ENCODE assay signal across 32 mouse cellular contexts in genomic region chr4:91353138-91353537, GRCm38 (mm10). TPM values are rescaled to one million over a fixed set of nuclear protein-coding genes. Genes with fewer than 3 reads are reported as not detected.
DNase-seq lines count a peak whose midpoint lies in the region; ATAC-seq lines count a peak whose summit lies in the region.
"Had no signal": no experiment of that assay in that cellular context is flagged by ENCODE, and none has a peak within 500 bp of the region (broad histone marks: within the 10 kb centered on the region; RNA-seq: fewer than 3 reads in every experiment).

No protein-coding gene starts in this region.

- peaks cover 29% of the 10 kb centered on the region for H3K4me1 ChIP-seq in forebrain, embryonic 13.5 days
- peaks cover 4% of the 10 kb centered on the region for H3K4me1 ChIP-seq in forebrain, embryonic 11.5 days (replicated peaks; ENCODE audit: control insufficient read depth, insufficient read depth, low read length)
- no peaks in the 10 kb centered on the region for H3K4me1 ChIP-seq in hindbrain, embryonic 16.5 days (ENCODE audit: control insufficient read depth, insufficient read depth, low read depth, low read length)
- H3K4me1 ChIP-seq in hindbrain, embryonic 11.5 days (replicated peaks; ENCODE audit: control insufficient read depth, insufficient read depth, low read length), result no peaks in the 10 kb centered on the region
- no peaks in the 10 kb centered on the region; the same call in 1 of the 2 replicates for H3K4me1 ChIP-seq in neural tube, embryonic 12.5 days
- H3K4me1 ChIP-seq in neural tube, embryonic 15.5 days, result peaks cover 15% of the 10 kb centered on the region
- H3K4me1 ChIP-seq: embryonic facial prominence, embryonic 15.5 days; heart, embryonic 10.5 days; heart, embryonic 15.5 days; intestine, embryonic 15.5 days; limb, embryonic 15.5 days; liver, embryonic 13.5 days had no signal

- no peak overlapping the region for H3K27ac ChIP-seq in forebrain, embryonic 13.5 days
- H3K27ac ChIP-seq in forebrain, embryonic 11.5 days (ENCODE audit: low read depth, low read length), result no peak overlapping the region
- no peak overlapping the region for H3K27ac ChIP-seq in hindbrain, embryonic 16.5 days (ENCODE audit: low read depth, low read length)
- H3K27ac ChIP-seq in hindbrain, embryonic 11.5 days (ENCODE audit: low read depth, low read length), result no peak overlapping the region
- no peak overlapping the region for H3K27ac ChIP-seq in neural tube, embryonic 12.5 days
- H3K27ac ChIP-seq in neural tube, embryonic 15.5 days (replicated peaks), result no peak overlapping the region
- H3K27ac ChIP-seq: embryonic facial prominence, embryonic 10.5 days; embryonic facial prominence, embryonic 15.5 days; heart, embryonic 10.5 days; heart, embryonic 15.5 days; hindbrain, embryonic 14.5 days; intestine, embryonic 15.5 days; limb, embryonic 10.5 days; limb, embryonic 15.5 days; liver, embryonic 13.5 days had no signal

- H3K4me3 ChIP-seq in forebrain, embryonic 13.5 days, result no peak overlapping the region
- H3K4me3 ChIP-seq in forebrain, embryonic 11.5 days (ENCODE audit: low read depth, low read length), result no peak overlapping the region
- no peak overlapping the region for H3K4me3 ChIP-seq in hindbrain, embryonic 16.5 days (ENCODE audit: low read length)
- no peak overlapping the region for H3K4me3 ChIP-seq in hindbrain, embryonic 11.5 days (ENCODE audit: low read depth, low read length)
- H3K4me3 ChIP-seq in neural tube, embryonic 12.5 days, result no peak overlapping the region
- H3K4me3 ChIP-seq in neural tube, embryonic 15.5 days (replicated peaks), result no peak overlapping the region
- H3K4me3 ChIP-seq: embryonic facial prominence, embryonic 10.5 days; embryonic facial prominence, embryonic 15.5 days; heart, embryonic 10.5 days; heart, embryonic 15.5 days; intestine, embryonic 15.5 days; limb, embryonic 10.5 days; limb, embryonic 15.5 days; liver, embryonic 13.5 days had no signal

- ATAC-seq in forebrain, embryonic 13.5 days, result peak; percentile 41; the same call in 1 of the 2 replicates
- no peak for ATAC-seq in forebrain, embryonic 11.5 days (replicated peaks; ENCODE audit: low FRiP score)
- ATAC-seq in hindbrain, embryonic 16.5 days, result peak; percentile 40; the same call in 1 of the 2 replicates
- ATAC-seq in hindbrain, embryonic 11.5 days (ENCODE audit: low FRiP score), result no peak
- peak; percentile 32; the same call in 1 of the 2 replicates for ATAC-seq in neural tube, embryonic 12.5 days (ENCODE audit: low FRiP score, low read depth)
- ATAC-seq in neural tube, embryonic 15.5 days (ENCODE audit: low FRiP score), result 0 out of 2 replicates have a peak, but pooled peaks have one; percentile 18
- ATAC-seq: intestine, embryonic 15.5 days; lung, postnatal 0 days had no signal

- DNase-seq in forebrain, embryonic 11.5 days (ENCODE audit: low spot score), result no peak
- no peak for DNase-seq in hindbrain, embryonic 11.5 days (ENCODE audit: low spot score)
- no peak for DNase-seq in neural tube, embryonic 10.5 days (ENCODE audit: extremely low spot score, low spot score)
- DNase-seq in left cerebral cortex, adult 8-10 months (ENCODE audit: low spot score in 2 of 2), result no peak
- DNase-seq: adrenal gland, postnatal 25 days; cerebellum, adult 18-20 months; cerebellum, postnatal 25 days; gastrocnemius, postnatal 25 days; heart, adult 11 months; kidney, adult 2 months; kidney, postnatal 36 days; layer of hippocampus, postnatal 36 days; liver, embryonic 13.5 days; lung, adult 18-20 months; lung, postnatal 4 days; right cerebral cortex, adult 18-20 months; spleen, adult 18-20 months; thymus, postnatal 25 days had no signal

- no peaks in the 10 kb centered on the region for H3K9me3 ChIP-seq in forebrain, embryonic 13.5 days (replicated peaks)
- no peaks in the 10 kb centered on the region for H3K9me3 ChIP-seq in forebrain, embryonic 11.5 days (ENCODE audit: control insufficient read depth, low read length)
- H3K9me3 ChIP-seq in hindbrain, embryonic 16.5 days (ENCODE audit: control insufficient read depth, low read length), result no peaks in the 10 kb centered on the region
- H3K9me3 ChIP-seq in hindbrain, embryonic 11.5 days (ENCODE audit: control insufficient read depth, low read length), result no peaks in the 10 kb centered on the region
- H3K9me3 ChIP-seq in neural tube, embryonic 12.5 days, result no peaks in the 10 kb centered on the region
- no peaks in the 10 kb centered on the region for H3K9me3 ChIP-seq in neural tube, embryonic 15.5 days (replicated peaks)
- H3K9me3 ChIP-seq: embryonic facial prominence, embryonic 10.5 days; embryonic facial prominence, embryonic 15.5 days; heart, embryonic 10.5 days; heart, embryonic 15.5 days; intestine, embryonic 15.5 days; limb, embryonic 10.5 days; limb, embryonic 15.5 days; liver, embryonic 13.5 days had no signal

- peaks cover 9% of the 10 kb centered on the region; the same call in 1 of the 2 replicates for H3K36me3 ChIP-seq in forebrain, embryonic 13.5 days (ENCODE audit: poor library complexity, severe bottlenecking)
- no peaks in the 10 kb centered on the region for H3K36me3 ChIP-seq in forebrain, embryonic 11.5 days (ENCODE audit: control insufficient read depth, insufficient read depth, low read length)
- H3K36me3 ChIP-seq in hindbrain, embryonic 16.5 days (ENCODE audit: control insufficient read depth, insufficient read depth, low read length), result no peaks in the 10 kb centered on the region
- H3K36me3 ChIP-seq in hindbrain, embryonic 11.5 days (ENCODE audit: control insufficient read depth, insufficient read depth, low read length), result no peaks in the 10 kb centered on the region
- H3K36me3 ChIP-seq in neural tube, embryonic 12.5 days, result 0 out of 2 replicates have a peak, but pooled peaks cover 4% of the 10 kb centered on the region
- H3K36me3 ChIP-seq in neural tube, embryonic 15.5 days, result no peaks in the 10 kb centered on the region
- H3K36me3 ChIP-seq: embryonic facial prominence, embryonic 10.5 days; embryonic facial prominence, embryonic 15.5 days; heart, embryonic 10.5 days; heart, embryonic 15.5 days; intestine, embryonic 15.5 days; limb, embryonic 10.5 days; limb, embryonic 15.5 days; liver, embryonic 13.5 days had no signal

- no peaks in the 10 kb centered on the region for H3K27me3 ChIP-seq in forebrain, embryonic 13.5 days
- H3K27me3 ChIP-seq in forebrain, embryonic 11.5 days (ENCODE audit: control insufficient read depth, insufficient read depth, low read length), result no peaks in the 10 kb centered on the region
- H3K27me3 ChIP-seq in hindbrain, embryonic 16.5 days (replicated peaks; ENCODE audit: control insufficient read depth, insufficient read depth, low read length), result no peaks in the 10 kb centered on the region
- no peaks in the 10 kb centered on the region for H3K27me3 ChIP-seq in hindbrain, embryonic 11.5 days (ENCODE audit: control insufficient read depth, insufficient read depth, low read length)
- H3K27me3 ChIP-seq in neural tube, embryonic 12.5 days (replicated peaks), result no peaks in the 10 kb centered on the region
- no peaks in the 10 kb centered on the region for H3K27me3 ChIP-seq in neural tube, embryonic 15.5 days (replicated peaks)
- H3K27me3 ChIP-seq: embryonic facial prominence, embryonic 15.5 days; heart, embryonic 15.5 days; intestine, embryonic 15.5 days; limb, embryonic 15.5 days; liver, embryonic 13.5 days had no signal

- no peak overlapping the region for H3K9ac ChIP-seq in forebrain, embryonic 13.5 days
- H3K9ac ChIP-seq in forebrain, embryonic 11.5 days (ENCODE audit: low read length), result no peak overlapping the region
- no peak overlapping the region for H3K9ac ChIP-seq in hindbrain, embryonic 16.5 days (ENCODE audit: low read depth, low read length)
- no peak overlapping the region for H3K9ac ChIP-seq in hindbrain, embryonic 11.5 days (ENCODE audit: low read depth, low read length)
- H3K9ac ChIP-seq in neural tube, embryonic 12.5 days, result no peak overlapping the region
- H3K9ac ChIP-seq in neural tube, embryonic 15.5 days (replicated peaks), result no peak overlapping the region
- H3K9ac ChIP-seq: embryonic facial prominence, embryonic 15.5 days; heart, embryonic 15.5 days; hindbrain, embryonic 14.5 days; intestine, embryonic 15.5 days; limb, embryonic 15.5 days; liver, embryonic 13.5 days had no signal

- H3K4me2 ChIP-seq in forebrain, embryonic 13.5 days, result no peak overlapping the region
- no peak overlapping the region for H3K4me2 ChIP-seq in forebrain, embryonic 11.5 days (ENCODE audit: low read depth, low read length, severe bottlenecking)
- H3K4me2 ChIP-seq in hindbrain, embryonic 16.5 days (ENCODE audit: low read length), result no peak overlapping the region
- no peak overlapping the region for H3K4me2 ChIP-seq in hindbrain, embryonic 11.5 days (replicated peaks; ENCODE audit: low read depth, low read length)
- no peak overlapping the region for H3K4me2 ChIP-seq in neural tube, embryonic 12.5 days (replicated peaks)
- H3K4me2 ChIP-seq in neural tube, embryonic 15.5 days, result no peak overlapping the region
- H3K4me2 ChIP-seq: embryonic facial prominence, embryonic 15.5 days; heart, embryonic 15.5 days; hindbrain, embryonic 14.5 days; intestine, embryonic 15.5 days; limb, embryonic 15.5 days; liver, embryonic 13.5 days had no signal

- WGBS in forebrain, embryonic 13.5 days, result 74% methylated on average over 9 of the region's 9 CpGs
- WGBS in forebrain, embryonic 11.5 days, result 84% methylated on average over 9 of the region's 9 CpGs
- 59% methylated on average over 9 of the region's 9 CpGs for WGBS in hindbrain, embryonic 16.5 days
- 80% methylated on average over 9 of the region's 9 CpGs for WGBS in hindbrain, embryonic 11.5 days
- 79% methylated on average over 9 of the region's 9 CpGs for WGBS in neural tube, embryonic 12.5 days
- 68% methylated on average over 9 of the region's 9 CpGs for WGBS in neural tube, embryonic 15.5 days

RNA-seq across cellular contexts. Expression of gene Elavl2, which starts 47.4 kb away (rescaled TPM):
- 117 TPM in 2 replicates for polyA plus RNA-seq in forebrain, embryonic 13.5 days (2015; fragmentation: Nextera tagmentation; extraction: Ambion mirVana)
- 76.1 and 87.1 TPM in 2 replicates for polyA plus RNA-seq in forebrain, embryonic 11.5 days (2014; fragmentation: Nextera tagmentation; extraction: Ambion mirVana)
- 148 and 151 TPM in 2 replicates for polyA plus RNA-seq in hindbrain, embryonic 16.5 days (2015; fragmentation: Nextera tagmentation; extraction: Ambion mirVana)
- 103 and 112 TPM in 2 replicates for polyA plus RNA-seq in hindbrain, embryonic 11.5 days (2014; fragmentation: Nextera tagmentation; extraction: Ambion mirVana)
- polyA plus RNA-seq in neural tube, embryonic 12.5 days (2016; fragmentation: Nextera tagmentation; extraction: Ambion mirVana), result 118 and 128 TPM in 2 replicates
- 130 and 158 TPM in 2 replicates for polyA plus RNA-seq in neural tube, embryonic 15.5 days (2015; fragmentation: Nextera tagmentation; extraction: Ambion mirVana)
- 100 to 1,000 TPM in 3 of 4 experiments, 10 to 100 TPM in 1; 93.4 to 120 (median 115) TPM for total RNA-seq in left cerebral cortex, adult 8-10 months (2022)
- total RNA-seq: gastrocnemius, adult 18-20 months had no signal

Comparison
In these comparisons a context has a peak if more than half of its experiments do, and no peak if none do; other contexts are left out.
1. ATAC-seq: peak in forebrain, embryonic 13.5 days (single experiment), hindbrain, embryonic 16.5 days (single experiment), neural tube, embryonic 12.5 days (single experiment) and neural tube, embryonic 15.5 days (single experiment); none in forebrain, embryonic 11.5 days (single experiment) and hindbrain, embryonic 11.5 days (single experiment).